Mouse (Mus musculus): ENCODE results near the gene Fam219a.

The Fam219a gene

DNA sequence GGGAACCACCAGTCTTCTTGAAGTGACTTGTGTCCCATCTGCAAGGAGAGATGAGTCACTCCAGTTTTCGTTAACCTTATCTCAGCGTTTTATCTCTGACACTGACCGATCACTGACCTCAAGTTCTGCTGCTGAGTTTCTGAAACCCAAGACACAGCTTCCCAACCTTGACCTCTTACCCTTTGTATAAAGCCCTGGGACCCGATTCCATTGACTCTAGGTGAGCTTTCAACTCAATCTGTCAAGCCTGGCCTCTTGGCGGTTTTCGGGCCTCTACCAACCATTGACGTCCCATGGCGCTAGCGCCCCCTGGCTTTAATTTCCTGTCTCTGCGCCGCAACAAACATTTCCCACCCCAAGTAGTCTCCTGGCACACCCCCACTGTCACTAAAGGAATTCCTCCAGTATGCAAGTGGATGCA, 64.2 kb downstream of the Fam219a start:
- DNase-seq (ENCODE audit: low spot score) = no peak

DNA sequence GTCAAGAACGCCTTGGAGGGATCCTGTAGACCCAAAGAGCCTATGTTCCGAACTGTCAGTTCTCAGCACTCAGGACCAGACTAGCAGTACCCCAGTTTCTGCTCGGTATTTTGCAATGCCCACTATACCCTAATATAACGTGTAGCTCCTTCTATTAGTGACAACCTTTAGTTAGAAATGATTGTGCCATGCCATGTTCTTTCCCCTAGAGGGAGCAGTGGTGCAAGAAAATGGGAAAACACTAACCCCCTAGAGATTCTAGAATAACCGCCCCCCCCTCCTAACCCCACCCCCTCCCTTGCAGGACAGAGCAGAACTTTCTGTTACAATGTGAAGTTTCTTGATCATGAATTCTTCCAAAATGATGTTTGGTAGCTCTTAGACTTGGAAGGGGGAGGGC, 65.0 kb downstream of the Fam219a start:
- no peak for DNase-seq (ENCODE audit: low spot score)

DNA sequence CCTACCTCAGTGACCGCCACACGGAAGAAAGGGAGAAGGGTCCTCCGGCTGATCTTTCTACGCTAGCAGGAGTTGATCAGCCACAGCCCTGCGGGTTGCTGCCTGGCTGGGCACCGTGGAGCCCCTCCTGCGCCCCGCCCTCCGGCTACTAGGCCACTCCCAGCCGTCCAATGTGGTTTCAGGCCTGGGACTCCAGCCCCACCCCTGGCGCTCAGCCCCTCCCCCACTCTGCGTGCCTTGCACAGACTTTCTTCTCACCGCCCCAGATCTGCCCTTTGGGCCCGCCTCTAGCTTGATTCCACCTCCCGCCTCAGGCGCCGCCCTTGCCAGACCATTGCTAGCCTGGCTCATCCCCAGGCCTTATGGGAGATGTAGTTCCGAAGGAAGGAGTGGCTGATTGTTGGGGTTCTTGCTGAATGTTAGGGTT, 66.3 kb downstream of the Fam219a start, which contains the start of gene AI464131:
Gene AI464131 (minus strand): TSS at position 91 of the 427 bp plus-strand sequence.
- peak; percentile 99 for DNase-seq (ENCODE audit: low spot score)

DNA sequence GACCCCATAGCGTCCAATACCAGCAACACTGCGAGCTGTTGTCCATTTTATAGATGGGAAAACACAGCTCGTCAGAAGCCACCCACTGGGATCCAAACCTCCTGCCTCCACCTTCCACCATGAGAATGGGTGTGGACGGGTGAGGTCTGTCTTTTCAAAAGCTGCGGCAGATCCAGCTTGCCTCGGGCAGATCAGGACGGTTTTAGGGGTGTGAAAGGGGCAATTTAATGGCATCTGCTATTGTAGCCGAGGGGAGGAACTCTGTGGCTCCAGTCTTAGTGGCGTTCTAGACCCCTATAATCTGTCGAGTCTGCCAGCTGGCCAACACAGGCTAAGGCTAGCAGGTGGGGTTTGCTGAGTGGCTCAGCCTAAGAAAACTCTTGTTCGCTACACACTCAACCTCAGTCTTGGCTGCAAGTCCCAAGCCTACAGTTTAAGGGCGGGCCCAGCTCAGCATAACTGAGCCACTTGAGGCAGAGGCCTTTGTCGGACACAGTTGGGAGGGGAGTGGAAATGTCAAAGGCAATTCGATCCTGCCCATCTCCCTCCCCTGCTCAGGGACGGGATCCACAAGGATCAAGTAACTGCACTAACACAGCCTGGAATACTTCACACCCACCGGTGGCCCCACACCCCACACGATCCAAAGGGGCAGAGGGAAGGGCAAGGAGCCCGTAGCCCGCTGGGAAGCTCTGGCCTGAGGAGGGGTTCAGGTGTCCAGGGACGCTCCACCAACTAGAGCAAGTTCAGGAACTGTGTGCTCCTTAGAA, 67.0 kb downstream of the Fam219a start:
- DNase-seq (ENCODE audit: low spot score) = peak; percentile 54

DNA sequence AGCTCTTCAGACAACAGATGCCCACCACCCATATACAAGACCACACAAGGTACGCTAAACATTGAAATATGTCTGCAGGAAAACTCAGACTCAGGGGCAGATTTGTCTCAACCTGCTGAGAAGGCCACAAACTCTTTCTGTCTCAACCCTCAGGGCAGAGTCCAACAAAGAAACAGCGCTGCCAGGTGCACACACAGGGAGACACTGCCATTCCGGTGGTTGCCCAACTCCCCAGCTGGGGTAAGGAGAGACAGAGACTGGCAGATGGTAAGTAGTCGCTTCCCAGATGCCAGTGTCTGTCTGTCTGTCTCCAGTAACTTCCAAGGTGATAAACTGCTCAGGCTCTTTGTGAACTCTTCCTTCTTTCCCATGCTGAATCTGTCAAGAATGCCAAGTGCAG, 68.6 kb downstream of the Fam219a start:
- DNase-seq (ENCODE audit: low spot score) = no peak

DNA sequence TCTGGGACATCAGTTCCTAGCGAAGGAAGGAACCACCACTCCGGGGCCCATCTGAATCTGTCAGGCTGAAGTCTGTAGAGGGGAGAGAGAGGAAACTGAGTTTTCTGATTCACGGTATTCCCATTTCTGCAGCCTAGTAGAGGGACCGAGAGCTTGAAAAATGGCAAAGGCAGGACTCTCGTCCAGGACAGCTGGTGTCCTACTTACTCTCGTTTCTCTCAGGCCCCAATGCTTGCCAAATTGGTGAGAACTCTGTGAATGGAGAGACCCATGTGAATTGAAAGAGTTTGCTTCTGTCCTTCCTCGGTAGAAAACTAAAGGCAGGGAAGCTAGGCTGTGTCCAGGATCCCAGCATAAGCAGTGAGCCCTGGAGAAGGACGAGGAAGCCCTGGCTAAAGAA, 69.7 kb downstream of the Fam219a start:
- DNase-seq (ENCODE audit: low spot score) = no peak

DNA sequence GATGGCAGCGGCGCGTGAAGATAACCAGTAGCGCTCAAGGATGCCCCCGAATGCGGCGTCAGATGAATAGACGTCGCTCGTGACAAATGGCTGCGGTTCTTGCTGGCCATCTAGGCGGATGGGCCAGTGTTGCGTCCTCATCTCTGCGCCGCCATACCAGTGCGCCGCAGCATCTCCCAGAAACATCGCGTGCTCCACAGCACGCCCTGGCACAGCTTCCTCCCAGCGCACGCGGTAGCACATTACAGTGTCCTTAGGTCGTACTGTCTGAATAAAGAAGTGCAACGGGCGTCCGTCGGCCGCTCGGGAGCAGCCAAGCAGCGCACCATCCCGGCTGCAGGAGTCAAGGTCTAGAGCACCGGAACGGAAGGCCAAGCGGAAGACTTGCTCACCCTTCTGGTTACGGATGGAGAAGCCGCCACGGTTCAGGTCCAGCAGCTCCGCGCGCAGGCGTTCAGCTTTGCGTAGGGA, 70.4 kb downstream of the Fam219a start:
- peak; percentile 56 for DNase-seq (ENCODE audit: low spot score)

DNA sequence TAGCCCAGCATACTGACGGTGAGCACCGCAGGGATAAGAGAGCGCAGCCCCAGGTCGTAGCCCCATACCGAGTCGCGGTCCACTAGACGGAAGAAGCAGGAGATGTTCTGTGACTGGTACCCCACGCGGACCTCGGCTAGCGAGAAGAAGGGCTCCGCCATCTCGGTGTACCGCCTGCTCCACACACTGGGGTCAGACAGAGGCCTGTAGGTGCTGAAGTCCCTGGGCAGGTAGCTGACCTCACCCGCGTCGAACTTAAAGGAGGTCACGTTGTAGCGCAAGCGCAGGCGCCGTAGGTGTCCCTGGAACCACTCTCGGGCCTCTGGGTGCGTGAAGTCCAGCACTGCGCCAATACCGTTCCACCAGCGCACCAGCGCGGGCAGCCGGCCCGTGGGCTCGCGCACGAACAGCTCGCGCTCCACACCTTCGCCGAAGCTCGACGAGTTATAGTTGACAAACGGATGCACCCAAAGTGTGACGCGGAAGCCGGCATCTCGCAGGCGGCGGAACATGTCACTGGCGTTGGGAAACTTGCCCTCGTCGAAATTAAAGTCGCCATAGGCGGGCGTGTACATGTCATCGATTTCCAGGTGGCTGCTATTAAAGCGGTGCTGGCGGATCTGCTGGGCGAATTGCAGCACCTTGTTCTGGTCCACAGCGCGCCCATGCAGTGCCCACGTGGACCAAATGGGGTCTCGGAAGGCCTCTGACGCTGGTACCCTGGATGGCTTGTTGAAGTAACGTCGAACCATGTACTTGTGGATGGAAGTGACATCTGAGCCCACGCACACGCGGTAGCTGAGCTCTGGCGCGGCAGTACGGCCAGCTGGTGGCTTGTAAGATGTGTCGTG, 71.1 kb downstream of the Fam219a start:
- peak; percentile 21 for DNase-seq (ENCODE audit: low spot score)

DNA sequence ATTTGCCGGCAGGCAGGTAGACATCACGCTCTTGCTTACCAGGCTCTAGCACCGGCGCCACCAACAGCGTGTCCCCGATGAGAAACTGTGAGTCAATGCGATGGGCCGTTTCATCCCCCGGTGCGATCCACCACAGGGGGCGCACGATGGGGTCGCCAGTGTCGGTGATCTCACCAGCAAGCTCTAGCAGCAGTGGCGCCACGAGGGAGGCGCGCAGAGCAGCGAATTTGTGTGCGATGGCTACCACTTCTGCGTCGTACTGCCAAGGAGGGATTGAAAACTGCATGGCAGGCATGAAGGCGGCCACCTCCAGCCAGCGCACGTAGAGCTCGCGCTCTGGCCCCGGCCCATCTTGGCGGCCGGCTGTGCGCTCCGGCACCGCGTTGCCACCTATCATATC, 71.8 kb downstream of the Fam219a start:
- DNase-seq (ENCODE audit: low spot score) = peak; percentile 74

DNA sequence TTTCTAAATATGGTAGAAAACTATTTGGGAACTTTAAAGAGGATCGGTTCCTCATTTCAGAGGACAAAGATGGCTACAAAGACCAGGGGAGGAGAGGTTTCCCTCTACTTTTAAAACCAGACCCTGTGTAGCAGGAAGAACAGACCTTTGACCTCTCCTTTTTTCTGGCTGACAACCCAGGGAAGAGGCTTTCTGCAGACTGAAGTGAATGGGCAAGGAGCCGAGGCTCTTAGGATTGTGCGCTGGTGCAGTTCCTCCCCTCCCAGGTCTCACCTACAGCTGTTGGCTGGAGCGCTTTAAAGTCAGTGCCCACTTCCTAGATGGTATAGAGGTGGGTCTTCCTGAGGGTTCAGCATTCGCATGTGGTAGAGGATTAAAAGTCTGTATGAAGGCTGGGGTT, 72.3 kb downstream of the Fam219a start:
- DNase-seq (ENCODE audit: low spot score) = no peak

DNA sequence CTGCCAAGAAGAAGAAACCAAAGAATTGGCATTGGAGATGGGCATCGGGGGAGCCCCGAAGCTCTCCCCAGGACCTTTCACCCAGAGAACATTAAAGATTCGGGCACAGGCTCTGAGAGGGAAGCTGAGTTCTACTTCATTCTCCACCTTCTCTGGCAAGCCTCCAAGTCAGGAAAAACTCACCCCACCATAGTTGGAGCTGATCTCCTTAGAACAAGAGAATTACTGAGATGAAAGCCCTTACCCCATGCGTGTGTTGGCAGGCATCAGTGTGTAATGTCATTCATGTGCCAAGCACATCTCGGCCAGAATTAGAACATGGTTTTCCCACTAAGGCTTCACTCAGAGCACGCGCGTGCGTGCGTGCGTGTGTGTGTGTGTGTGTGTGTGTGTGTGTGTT, 73.5 kb downstream of the Fam219a start:
- DNase-seq (ENCODE audit: low spot score) = no peak

DNA sequence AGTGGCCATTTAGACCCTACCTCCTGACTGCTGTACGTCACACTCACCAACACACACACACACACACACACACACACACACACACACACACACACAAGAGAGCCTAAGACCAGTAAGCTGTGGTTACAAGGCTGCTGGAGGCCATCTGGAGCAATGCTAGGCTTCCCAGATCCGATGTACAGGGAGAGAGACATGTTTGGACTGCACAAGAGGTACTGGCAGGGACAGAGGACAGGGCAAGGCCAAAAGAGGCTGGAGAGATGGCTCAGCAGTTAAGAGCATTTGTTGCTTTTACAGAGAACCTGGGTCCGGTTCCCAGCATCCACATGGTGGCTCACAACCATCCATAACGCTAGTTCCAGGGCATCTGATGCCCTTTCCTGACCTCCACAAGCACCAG, 74.3 kb downstream of the Fam219a start:
- DNase-seq (ENCODE audit: low spot score) = no peak

DNA sequence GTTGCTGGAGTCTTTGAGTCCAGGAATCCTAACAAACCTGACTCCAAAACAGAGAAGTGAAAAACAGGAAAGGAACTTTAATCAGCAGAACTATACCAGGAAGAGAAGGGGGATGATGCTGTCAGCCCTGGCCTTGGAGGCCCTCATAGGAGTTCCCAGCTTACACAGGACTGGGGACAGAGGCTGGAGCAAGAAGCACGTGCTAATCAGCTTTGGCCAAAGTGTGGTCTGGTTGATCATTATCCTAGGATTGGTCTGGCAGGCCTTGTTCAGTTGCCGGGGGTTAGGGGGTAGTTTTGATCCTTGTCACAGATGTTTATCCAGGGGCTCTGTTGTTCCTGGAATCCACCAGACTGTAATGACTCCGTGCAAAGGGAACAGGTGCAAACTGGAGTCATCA, 75.0 kb downstream of the Fam219a start:
- no peak for DNase-seq (ENCODE audit: low spot score)

DNA sequence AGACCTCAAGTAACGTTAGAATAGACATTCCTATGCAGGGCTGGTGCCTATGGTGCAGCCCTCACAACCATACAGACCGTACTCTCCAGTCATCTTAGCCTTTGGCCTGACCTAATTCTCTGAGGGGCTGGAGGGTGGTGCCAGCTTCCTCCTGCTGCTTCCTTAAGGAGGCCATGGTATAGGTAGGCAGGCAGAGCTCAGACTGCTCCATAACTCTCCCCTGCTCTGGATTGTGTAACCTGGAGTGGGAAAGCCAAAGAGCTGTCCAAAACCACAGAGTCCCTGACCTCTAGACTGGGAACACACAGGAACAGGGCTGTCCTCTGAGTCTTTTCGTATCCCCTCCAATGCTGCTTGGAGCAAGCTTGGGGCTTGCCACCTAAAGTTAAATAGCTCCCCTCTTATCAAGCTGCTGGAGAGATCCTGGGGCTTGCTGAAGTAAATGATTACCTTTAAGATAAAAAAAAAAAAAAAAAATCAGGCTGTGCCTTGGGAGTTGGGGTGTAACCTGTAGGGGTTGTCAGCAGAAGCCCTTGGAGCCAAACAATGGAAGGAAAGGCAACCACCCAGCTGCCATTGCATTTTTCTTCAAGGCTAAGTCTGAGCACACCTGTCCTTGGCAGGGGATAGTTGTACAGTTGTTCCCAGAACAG, 75.7 kb downstream of the Fam219a start:
- no peak for DNase-seq (ENCODE audit: low spot score)

DNA sequence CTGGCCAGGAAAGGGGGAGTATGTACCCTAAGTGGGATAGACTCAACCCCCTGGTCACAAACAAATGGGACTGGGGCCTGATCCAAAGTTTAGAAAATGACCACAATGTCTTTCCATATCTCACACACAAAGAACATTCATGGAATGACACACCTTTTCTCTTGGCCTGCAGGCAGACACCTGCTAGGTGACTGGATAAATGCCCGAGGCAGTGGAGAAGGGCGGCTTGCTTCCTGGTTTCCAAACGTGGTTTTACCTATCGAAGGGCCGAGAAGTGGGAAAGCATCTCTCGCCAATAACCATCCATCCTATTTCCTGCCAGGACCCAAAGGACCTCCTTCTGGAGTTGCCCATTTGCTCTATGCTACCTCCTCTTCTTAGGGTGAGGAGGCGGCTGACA, 76.4 kb downstream of the Fam219a start:
- no peak for DNase-seq (ENCODE audit: low spot score)

DNA sequence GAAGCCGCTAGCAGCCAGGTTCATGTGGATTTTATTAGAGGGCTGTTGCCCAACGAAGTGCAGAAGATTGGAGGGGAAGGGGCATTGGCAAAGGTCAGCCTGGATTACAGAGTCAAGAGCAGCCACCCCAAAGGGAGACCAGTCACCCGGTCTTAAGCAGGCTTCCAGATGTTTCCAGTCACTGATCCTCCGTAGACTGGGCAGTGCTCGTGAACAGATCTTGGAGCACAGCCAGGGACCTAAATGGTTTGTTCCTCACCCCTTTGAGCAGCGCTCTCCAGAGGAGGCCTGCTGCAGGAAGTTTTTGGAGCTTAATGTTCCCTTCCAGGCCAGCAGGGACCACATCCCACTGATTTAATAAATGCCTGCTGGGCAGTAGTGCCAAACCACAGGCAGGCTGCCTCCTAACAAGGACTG, 87.7 kb downstream of the Fam219a start:
- DNase-seq (ENCODE audit: low spot score) = peak; percentile 50

DNA sequence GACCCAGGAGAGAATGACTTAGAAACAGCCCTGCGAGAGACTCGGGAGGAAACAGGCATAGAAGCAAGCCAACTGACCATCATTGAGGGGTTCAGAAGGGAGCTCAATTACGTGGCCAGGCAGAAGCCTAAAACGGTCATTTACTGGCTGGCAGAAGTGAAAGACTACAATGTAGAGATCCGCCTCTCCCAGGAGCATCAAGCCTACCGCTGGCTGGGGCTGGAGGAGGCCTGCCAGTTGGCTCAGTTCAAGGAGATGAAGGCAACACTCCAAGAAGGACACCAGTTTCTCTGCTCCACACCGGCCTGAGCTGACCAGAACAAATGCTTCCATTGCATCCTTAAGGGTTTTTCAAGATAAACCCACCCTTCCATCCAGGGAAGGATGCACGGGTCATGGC, 89.1 kb downstream of the Fam219a start:
- no peak for DNase-seq (ENCODE audit: low spot score)

DNA sequence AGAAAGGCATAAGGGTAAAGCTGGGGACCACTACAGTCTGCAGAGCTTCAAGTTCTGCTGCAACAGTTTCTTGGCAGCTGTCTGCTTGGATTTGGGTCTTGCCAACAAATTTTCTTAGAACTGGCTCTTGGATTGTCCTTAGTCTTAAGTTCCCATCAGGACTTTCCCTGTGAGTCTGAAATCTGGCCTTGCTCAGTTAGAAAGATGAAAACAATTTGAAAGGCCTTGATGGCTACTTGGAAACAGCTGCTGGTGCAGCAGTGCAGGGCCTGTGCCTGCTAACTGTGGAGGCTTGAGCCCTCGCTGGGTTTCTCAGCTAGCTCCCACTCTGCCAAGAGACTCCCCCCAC, 89.9 kb downstream of the Fam219a start:
- no peak for DNase-seq (ENCODE audit: low spot score)

DNA sequence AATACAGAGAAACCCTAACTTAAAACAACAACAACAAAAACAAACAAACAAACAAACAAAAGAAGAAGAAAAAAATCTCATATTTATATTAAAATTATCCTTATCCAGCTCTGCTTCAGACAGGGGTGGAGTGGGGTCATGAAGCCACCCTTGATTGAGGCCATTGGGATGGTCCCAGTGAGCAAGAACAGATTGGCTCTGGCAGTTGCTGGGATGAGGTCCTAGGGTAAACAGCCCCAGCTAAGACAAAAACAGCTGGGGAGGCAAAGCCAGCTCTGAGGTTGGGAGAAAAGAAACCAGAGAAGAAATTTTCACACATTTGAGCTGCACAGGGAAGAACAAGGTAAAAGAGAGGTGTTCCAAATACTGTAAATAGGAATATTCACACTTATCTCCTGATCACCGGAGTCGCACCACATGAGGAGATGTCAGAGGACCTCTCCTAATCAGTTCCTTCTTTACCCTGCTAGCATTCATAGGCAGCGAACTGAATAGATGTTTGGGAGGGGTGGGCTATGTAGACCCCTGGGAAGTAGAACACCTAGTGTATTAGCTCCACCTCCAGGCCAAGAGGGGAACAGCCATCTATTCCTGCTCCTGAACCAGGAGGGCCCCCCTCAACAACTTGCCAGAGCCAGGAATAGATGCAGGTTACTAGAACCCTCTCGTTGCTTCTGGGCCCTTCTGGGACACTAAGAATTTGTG, 90.4 kb downstream of the Fam219a start:
- peak; percentile 36 for DNase-seq (ENCODE audit: low spot score)

DNA sequence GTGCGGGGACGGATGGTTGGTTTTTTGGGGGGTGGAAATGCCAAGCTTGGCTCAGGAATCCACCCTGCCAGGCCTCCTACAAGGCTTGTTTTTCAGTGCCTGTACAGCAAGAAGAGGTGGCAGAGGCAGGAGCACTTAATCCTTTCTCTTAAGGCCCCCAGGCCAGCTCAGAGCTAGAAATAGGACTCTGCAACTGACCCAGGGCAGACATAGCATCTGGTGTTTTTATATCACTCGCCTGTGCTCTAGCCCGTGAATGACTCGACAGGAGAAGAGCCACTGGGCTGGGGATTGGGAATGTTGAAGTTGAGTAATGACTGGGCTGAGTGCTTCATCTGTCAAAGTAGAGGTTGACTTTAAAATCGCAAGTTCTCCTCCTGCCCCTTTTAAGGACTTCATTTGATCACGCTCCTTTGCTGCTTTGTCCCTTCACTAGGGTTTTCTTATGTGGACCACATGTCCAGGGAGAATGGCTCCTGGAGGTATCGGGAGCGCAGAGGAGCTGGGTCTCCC, 91.6 kb downstream of the Fam219a start:
- no peak for DNase-seq (ENCODE audit: low spot score)

DNA sequence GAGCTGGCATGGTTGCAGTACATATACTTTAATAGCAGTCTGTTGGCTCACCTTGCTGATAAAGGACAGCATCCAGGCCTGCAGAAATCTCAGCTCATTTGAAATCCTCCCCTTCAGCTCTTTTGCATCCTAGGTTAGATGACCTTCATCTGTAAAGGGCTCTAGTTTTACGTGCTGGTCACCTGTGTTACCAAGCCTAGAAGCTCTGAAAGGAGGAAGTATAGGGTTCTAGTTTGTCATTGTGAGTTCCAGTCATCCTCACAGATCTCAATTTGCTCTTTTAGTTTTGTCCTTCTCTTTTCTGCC, 98.0 kb downstream of the Fam219a start:
- DNase-seq (ENCODE audit: low spot score) = no peak
